Mouse (Mus musculus) stomach, embryonic 15.5 days (tissue): ENCODE results near the gene Surf2. TPM values are rescaled to one million over a fixed set of nuclear protein-coding genes. Genes with fewer than 3 reads are reported as not detected.

Experiments
- ATAC-seq: fragments of 200-750 bp; cut with Nextera tagmentation; 2 replicates; pipeline ENCODE4 v1.8.0; 2017; ENCODE audit warnings: low read depth, moderate number of reproducible peaks, moderate TSS enrichment; ENCODE audit not compliant: insufficient read depth, low FRiP score
- H3K27ac ChIP-seq: fragments of 300-500 bp; sonication (generic); 2 replicates; pipeline ENCODE4 v1.5.1; 2015; ENCODE audit warnings: mild to moderate bottlenecking, inconsistent platforms
- H3K27me3 ChIP-seq: fragments of 300-500 bp; sonication (generic); replicated peaks from 2 replicates; pipeline ENCODE4 v1.6.1; 2015; ENCODE audit warnings: inconsistent platforms
- H3K36me3 ChIP-seq: fragments of 300-500 bp; sonication (generic); 2 replicates; pipeline ENCODE4 v1.6.1; 2015; ENCODE audit warnings: inconsistent platforms
- H3K4me1 ChIP-seq: fragments of 300-500 bp; sonication (generic); 2 replicates; pipeline ENCODE4 v1.6.1; 2015; ENCODE audit warnings: inconsistent platforms
- H3K4me2 ChIP-seq: fragments of 300-500 bp; sonication (generic); 2 replicates; pipeline ENCODE4 v1.6.1; 2015; ENCODE audit warnings: mild to moderate bottlenecking, inconsistent platforms
- H3K4me3 ChIP-seq: fragments of 300-500 bp; sonication (generic); replicated peaks from 2 replicates; pipeline ENCODE4 v1.5.1; 2015; ENCODE audit warnings: inconsistent platforms
- H3K9ac ChIP-seq: fragments of 300-500 bp; sonication (generic); 2 replicates; pipeline ENCODE4 v1.6.1; 2015; ENCODE audit warnings: inconsistent platforms
- H3K9me3 ChIP-seq: fragments of 300-500 bp; sonication (generic); 2 replicates; pipeline ENCODE4 v1.6.1; 2016; ENCODE audit warnings: inconsistent platforms
- WGBS: fragments of 180-500 bp; shearing (Covaris S2); methylation state at CpG from one replicate; pipeline ENCODE4 v1.1.7; 2015; 5-methylcytosine and 5-hydroxymethylcytosine counted together
- polyA plus RNA-seq: library from polyadenylated mRNA; unstranded; fragments of >200 nt; fragmentation: Nextera tagmentation; extraction: Ambion mirVana; gene quantifications from 2 replicates; pipeline ENCODE4 v1.2.1, GENCODE M21; 2015

Gene Surf2
- polyA plus RNA-seq, 1 experiment from 2014 or later, result 40.4 TPM

DNA sequence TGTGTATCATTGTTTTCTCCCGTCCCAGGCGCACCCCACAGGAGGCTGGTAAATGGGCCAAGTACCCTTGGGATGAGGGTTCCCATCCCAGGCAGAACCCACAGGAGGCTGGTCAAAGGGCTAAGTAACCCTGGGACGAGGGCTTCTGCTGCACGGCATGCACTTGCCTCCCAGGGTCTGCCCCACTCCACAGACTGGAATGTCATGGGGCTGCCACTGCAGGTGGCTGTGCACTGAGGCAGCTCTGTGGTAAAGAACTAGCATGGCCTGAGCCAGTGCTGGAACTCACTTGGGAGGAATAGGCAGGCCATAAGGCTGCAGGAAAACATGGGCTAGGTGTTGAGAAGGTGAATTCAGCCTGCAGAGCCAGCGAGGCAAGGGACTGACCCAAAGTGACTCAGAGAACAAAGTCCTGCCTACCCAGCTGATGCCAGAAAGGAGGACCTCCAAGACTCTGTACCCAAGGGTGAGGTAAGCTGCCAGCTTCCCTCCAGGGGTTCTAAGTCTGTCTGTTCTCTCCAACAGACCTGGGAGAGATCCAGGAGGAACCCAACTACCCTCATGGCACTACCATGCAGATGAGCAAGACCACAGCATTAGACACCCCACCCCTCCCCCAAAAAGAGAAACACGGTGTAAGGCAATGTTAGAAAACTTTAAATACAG is 4.2 kb downstream of the Surf2 start:
- Histone ChIP-seq H3K27ac (no peak overlapping the region), H3K4me1 (peaks cover 17% of the 10 kb centered on the region), H3K9me3 (no peaks in the 10 kb centered on the region), H3K27me3 (no peaks in the 10 kb centered on the region), H3K4me3 (no peak overlapping the region), H3K36me3 (peaks cover 66% of the 10 kb centered on the region), H3K4me2 (no peak overlapping the region), H3K9ac (no peak overlapping the region)
- WGBS, result 89% methylated on average over 6 of the region's 6 CpGs
- no peak for ATAC-seq

DNA sequence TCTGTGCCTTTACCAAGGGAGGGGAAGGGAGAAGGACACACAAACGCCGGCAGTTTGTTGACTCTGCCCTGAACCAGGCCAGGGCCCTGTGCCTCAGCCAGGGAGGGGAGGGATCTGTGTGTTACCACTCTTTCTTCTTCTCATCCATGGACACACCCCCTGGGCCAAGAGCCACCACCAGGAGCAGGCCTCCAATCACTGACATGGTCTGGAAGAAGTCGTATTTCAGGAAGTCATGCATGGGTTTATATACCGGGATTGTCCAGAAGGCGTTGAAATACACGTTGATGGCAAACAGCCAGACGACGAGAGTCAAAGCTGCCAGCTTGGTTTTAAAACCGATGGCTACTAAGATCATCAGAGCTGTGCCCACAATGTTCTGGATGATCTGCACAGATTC is 5.6 kb downstream of the Surf2 start:
- ATAC-seq, result peak; percentile 66; the same call in 1 of the 2 replicates
- no peaks in the 10 kb centered on the region for H3K9me3 ChIP-seq
- H3K27me3 ChIP-seq, result no peaks in the 10 kb centered on the region
- H3K4me2 ChIP-seq, result no peak overlapping the region
- H3K4me1 ChIP-seq, result peaks cover 13% of the 10 kb centered on the region
- WGBS, result 64% methylated on average over 9 of the region's 9 CpGs
- no peak overlapping the region for H3K9ac ChIP-seq
- H3K36me3 ChIP-seq, result peaks cover 79% of the 10 kb centered on the region
- H3K27ac ChIP-seq, result no peak overlapping the region
- H3K4me3 ChIP-seq, result no peak overlapping the region

DNA sequence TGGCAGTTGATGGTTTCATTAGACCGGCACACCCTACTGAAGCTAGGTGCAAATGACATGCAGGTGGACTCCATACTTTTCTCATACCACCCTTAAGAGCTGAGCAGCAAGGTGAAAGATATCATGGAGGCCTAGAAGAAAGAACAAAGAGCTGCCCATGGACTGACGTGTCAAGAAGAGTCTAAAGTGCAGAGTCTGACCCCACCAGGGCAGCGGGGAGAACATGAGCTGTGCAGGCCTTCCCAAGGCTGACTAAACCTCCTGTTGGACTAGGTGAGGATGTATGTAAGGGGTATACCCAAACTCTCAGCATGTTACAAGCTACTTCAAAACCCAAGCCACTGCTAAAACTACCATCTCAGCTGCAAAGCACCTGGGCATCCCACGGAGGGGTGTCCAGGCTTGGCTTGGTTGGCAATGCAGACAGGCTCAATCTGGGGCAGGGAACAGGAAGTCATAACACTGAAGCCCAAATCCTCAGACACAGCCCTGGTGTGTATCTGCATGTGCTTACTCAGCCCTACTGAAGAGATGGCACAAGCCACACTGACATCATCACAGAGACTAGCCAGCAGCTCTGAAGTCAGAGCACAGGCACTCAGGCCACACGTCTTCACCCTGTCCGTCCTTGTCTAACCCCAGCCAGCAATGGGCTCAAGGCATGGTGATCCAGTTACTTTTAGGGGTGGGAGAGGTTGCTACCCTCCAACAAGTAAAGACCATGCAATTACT is 11.7 kb downstream of the Surf2 start:
- Histone ChIP-seq H3K4me3 (no peak overlapping the region), H3K36me3 (peaks cover 54% of the 10 kb centered on the region), H3K27ac (no peak overlapping the region), H3K9me3 (no peaks in the 10 kb centered on the region), H3K27me3 (no peaks in the 10 kb centered on the region), H3K9ac (no peak overlapping the region), H3K4me1 (peaks cover 17% of the 10 kb centered on the region), H3K4me2 (no peak overlapping the region)
- 84% methylated on average over 6 of the region's 6 CpGs for WGBS
- no peak for ATAC-seq

DNA sequence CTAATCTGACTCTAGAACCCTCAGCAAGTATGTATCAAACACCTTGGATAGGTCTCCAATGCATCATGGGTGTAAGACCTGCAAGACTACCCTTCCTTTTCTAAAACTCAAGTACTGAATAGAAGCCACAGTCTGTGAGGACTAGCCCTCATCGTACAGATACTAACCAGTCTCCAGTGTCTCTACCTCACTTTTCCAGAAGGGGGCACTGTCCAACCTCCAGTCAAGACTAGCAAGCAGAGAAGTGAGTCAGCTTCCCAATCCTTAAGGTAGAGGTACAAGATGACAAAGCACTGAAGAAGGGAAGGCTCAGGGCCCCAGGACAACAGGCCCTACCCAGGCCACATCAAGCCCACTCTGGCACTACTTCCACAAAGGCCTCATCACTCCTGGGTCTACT is 14.2 kb downstream of the Surf2 start:
- Histone ChIP-seq H3K27ac (no peak overlapping the region), H3K27me3 (no peaks in the 10 kb centered on the region), H3K36me3 (peaks cover 30% of the 10 kb centered on the region; the same call in 1 of the 2 replicates), H3K9ac (no peak overlapping the region), H3K4me1 (peaks cover 23% of the 10 kb centered on the region), H3K4me2 (no peak overlapping the region), H3K9me3 (no peaks in the 10 kb centered on the region), H3K4me3 (no peak overlapping the region)
- 50% methylated on average over 1 of the region's 1 CpGs for WGBS
- no peak for ATAC-seq

DNA sequence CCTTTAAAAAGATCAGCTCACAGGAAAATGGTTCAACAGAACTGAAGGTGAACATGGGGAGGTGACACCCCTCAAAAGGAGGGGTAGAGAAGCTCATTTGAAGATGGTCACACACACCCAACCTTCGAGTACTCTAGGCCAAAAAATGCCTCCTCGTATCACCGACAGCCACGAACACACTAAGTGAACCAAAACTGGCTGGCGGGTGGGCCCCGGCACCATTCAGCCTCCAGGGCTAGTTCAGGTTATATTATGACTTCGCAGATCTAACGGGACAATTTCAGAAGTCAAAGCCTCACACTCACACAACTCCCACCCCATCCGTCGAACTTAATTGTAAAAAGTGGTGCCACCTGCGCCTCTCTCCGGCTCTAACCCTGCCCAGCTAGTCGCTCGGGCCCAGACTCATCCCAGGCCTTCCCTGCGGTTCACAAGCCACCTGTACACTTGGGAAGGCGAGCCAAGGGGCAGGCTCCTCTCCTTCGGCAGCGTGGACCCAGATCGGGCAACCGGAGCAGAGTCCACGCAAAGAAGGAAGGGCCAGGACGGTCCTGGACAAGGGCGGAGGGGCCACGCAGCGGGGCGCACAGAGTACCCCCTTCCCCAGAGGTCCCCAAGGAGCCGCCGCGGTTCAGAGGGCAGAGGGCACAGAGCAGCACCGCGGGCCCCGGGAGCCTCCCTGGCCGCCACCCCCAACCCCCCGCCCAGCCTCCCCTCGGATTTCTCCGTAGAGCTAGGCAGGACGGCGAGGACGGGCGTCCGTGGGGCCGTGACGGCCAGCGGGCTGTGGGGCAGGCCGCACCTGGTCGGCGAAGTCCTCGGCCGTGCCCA is 16.5 kb downstream of the Surf2 start:
- peak overlapping the region; percentile 82 for H3K4me3 ChIP-seq
- peaks cover 23% of the 10 kb centered on the region for H3K4me1 ChIP-seq
- peak overlapping the region; percentile 64 for H3K4me2 ChIP-seq
- H3K36me3 ChIP-seq, result 0 out of 2 replicates have a peak, but pooled peaks cover 15% of the 10 kb centered on the region
- peak overlapping the region; percentile 99 for H3K9ac ChIP-seq
- no peaks in the 10 kb centered on the region for H3K9me3 ChIP-seq
- peak overlapping the region; percentile 89 for H3K27ac ChIP-seq
- no peaks in the 10 kb centered on the region for H3K27me3 ChIP-seq
- under 1% methylated on average over 42 of the region's 49 CpGs for WGBS
- ATAC-seq, result peak; percentile 40; the same call in 1 of the 2 replicates

DNA sequence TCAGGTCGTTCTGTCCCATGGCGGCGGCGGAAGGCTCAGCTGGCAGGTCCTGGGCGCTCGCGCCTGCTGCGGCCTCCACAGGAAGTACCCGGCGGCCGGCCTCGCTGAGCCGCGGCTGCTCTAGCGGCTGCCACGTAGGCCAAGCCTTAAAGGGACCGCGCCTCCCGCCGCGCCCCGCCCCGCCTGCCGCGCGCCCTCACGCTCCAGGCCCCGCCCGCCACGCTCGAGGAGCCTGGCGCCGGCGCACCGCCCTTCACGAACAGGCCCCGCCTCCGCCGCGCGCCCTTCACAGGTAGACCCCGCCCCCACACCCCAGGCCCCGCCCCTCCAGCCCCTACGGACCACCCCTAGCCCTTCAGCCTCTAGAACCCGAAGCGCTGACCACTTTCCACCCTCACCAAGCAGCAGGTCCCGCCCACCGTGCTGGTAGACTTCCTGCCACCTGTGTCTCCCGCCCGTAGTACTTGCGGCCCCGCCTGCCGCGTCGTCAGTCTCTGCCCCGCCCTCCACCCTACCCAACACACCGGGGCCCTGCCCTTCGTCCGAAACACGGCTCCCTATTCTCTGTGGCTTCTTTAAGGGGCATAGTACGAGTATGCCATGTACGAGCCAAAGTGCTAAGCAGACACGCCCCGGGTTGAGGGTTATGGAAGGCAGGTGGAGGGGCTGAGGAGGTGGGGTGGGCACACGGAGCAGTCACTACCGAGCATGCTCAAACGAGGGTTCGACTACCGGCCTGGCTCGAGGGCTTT is 17.3 kb downstream of the Surf2 start, which contains the start of the genes Surf4 and Stkld1:
TSS of gene Surf4 (minus strand) at position 625 of the 752 bp plus-strand sequence.
TSS of gene Stkld1 (plus strand) at position 744 of the 752 bp plus-strand sequence.
- Histone ChIP-seq H3K9ac (peak within 1 kb of the TSS; percentile 99), H3K36me3 (0 out of 2 replicates have a peak, but pooled peaks cover 12% of the 10 kb centered on the region), H3K4me3 (peak within 1 kb of the TSS; percentile 82), H3K4me2 (peak within 1 kb of the TSS; percentile 72), H3K27ac (peak within 1 kb of the TSS; percentile 89), H3K4me1 (peaks cover 23% of the 10 kb centered on the region), H3K27me3 (no peaks in the 10 kb centered on the region), H3K9me3 (no peaks in the 10 kb centered on the region)
- ATAC-seq, result peak; percentile 94
- WGBS, result under 1% methylated on average over 66 of the region's 70 CpGs

DNA sequence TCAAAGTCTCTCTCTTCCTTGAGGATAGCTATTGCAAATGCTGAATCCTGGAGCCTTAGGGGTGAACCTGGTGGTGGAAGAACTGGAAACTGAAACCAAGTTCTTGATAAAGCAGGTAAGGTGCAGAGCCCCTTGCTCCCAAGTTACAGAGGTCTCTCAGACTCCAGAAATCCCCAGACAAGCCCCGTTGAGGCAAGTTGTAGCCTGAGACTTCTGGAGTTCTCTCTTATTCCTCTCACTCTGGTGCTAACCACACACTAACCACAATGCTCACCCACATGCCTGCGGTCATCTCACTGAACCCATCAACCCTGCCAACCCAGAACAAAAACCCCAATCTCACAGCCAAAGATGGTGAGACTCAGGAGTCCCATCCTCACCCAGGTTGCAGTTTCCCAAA is 19.1 kb downstream of the Surf2 start:
- WGBS, result 75% methylated on average over 2 of the region's 2 CpGs
- H3K4me2 ChIP-seq, result no peak overlapping the region
- H3K27me3 ChIP-seq, result no peaks in the 10 kb centered on the region
- no peak overlapping the region for H3K9ac ChIP-seq
- H3K27ac ChIP-seq, result no peak overlapping the region
- H3K36me3 ChIP-seq, result 0 out of 2 replicates have a peak, but pooled peaks cover 1% of the 10 kb centered on the region
- ATAC-seq, result no peak
- H3K9me3 ChIP-seq, result no peaks in the 10 kb centered on the region
- H3K4me3 ChIP-seq, result no peak overlapping the region
- H3K4me1 ChIP-seq, result peaks cover 23% of the 10 kb centered on the region

DNA sequence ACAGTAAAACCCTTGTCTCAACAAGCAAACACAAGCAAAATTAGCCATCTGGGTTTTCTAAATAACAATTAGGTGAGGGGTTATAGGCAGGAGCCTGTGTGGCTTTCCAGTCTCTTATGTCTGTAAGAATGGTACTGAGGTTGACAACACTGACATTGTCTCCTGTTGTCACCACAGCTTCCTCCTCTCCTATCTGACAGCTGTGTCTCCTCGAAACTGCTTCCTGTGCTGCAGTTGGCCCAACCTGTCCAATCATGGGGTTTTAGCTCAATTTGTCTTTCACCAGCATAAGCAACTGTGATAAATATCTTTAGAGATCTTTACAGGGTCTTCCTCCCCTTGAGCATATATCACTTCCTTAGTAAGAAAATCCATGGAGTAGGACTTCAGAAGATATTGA is 20.3 kb downstream of the Surf2 start:
- 64% methylated on average over 1 of the region's 1 CpGs for WGBS
- Histone ChIP-seq H3K9me3 (no peaks in the 10 kb centered on the region), H3K4me2 (no peak overlapping the region), H3K9ac (no peak overlapping the region), H3K4me3 (no peak overlapping the region), H3K36me3 (no peaks in the 10 kb centered on the region), H3K4me1 (peaks cover 12% of the 10 kb centered on the region; the same call in 1 of the 2 replicates), H3K27ac (no peak overlapping the region), H3K27me3 (no peaks in the 10 kb centered on the region)
- no peak for ATAC-seq

DNA sequence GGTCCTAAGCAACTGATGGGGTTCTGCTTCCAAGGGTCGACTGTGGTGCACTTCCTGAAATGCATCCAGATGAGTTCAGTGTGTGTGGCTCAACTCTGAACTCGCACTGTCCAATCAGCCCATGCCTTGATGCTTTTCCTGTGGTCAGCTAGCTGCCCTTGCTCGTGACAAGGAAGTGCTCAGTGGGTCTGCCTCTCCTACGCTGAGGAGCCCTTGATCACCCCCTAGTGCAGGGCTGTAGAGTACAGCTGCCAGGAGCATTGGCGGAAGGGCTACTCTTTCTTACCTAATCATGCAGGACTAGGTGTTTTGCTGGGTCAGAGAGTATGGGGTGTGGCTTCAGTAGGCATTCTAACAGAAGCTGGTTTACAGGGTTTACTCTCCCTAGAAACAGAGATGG is 25.4 kb downstream of the Surf2 start:
- Histone ChIP-seq H3K4me2 (no peak overlapping the region), H3K27me3 (no peaks in the 10 kb centered on the region), H3K9me3 (no peaks in the 10 kb centered on the region), H3K27ac (no peak overlapping the region), H3K36me3 (no peaks in the 10 kb centered on the region), H3K4me3 (no peak overlapping the region), H3K9ac (no peak overlapping the region), H3K4me1 (no peaks in the 10 kb centered on the region)
- ATAC-seq, result no peak
- WGBS, result 40% methylated on average over 5 of the region's 5 CpGs

DNA sequence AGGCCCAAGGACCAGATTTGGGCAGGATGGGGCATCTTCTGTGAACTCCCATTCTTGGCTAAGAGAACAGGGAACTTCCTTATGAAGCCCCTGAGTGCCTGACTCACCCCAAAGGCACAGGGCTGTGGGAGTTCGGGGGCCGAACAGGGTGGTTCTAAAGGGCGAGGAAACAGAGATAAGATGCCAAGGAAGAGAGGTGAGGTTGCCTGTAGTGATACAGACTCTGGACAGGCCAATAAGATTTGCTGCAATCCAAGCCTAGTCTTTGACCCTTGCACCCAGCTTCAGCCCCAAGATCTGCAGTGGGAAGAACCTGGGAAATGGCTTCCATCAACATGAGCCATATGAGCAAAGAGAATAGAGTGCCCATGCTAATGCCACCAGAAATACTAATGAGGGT is 27.1 kb downstream of the Surf2 start:
- no peak for ATAC-seq
- Histone ChIP-seq H3K4me2 (no peak overlapping the region), H3K27ac (no peak overlapping the region), H3K4me1 (no peaks in the 10 kb centered on the region), H3K4me3 (no peak overlapping the region), H3K36me3 (no peaks in the 10 kb centered on the region), H3K9me3 (no peaks in the 10 kb centered on the region), H3K9ac (no peak overlapping the region), H3K27me3 (no peaks in the 10 kb centered on the region)
- 84% methylated on average over 3 of the region's 3 CpGs for WGBS

DNA sequence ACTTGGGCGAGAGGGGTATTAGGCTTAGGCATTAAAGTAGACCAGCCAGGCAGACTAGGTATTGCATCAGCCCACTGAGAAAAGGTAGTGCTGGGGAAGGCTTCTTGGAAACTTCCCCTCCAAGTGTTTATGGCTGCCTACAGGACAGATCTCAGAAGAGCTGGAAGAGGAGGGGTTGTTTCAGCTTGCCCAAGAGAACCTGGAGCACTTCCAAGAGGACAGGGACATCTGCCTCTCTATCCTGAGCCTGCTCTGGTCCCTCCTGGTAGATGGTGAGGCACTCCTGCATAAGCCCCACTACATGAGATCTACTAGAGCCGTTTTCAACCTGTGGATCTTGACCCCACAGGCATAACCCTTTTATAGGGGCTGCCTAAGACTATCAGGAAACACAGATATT is 34.2 kb downstream of the Surf2 start:
- no peaks in the 10 kb centered on the region for H3K4me1 ChIP-seq
- H3K9me3 ChIP-seq, result no peaks in the 10 kb centered on the region
- no peak for ATAC-seq
- no peak overlapping the region for H3K9ac ChIP-seq
- H3K27me3 ChIP-seq, result no peaks in the 10 kb centered on the region
- H3K27ac ChIP-seq, result no peak overlapping the region
- H3K4me2 ChIP-seq, result no peak overlapping the region
- H3K4me3 ChIP-seq, result no peak overlapping the region
- 81% methylated on average over 2 of the region's 2 CpGs for WGBS
- peaks cover 33% of the 10 kb centered on the region for H3K36me3 ChIP-seq
